Mouse (Mus musculus): ENCODE results near the gene Tmem8. TPM values are rescaled to one million over a fixed set of nuclear protein-coding genes. Genes with fewer than 3 reads are reported as not detected.

Tmem8 gene
- polyA plus RNA-seq (2015; fragmentation: Illumina TruSeq; extraction: RNeasy Lipid Tissue Mini Kit (QIAGEN cat#74804); ENCODE audit: low read depth, low replicate concordance): 11.9 TPM

DNA sequence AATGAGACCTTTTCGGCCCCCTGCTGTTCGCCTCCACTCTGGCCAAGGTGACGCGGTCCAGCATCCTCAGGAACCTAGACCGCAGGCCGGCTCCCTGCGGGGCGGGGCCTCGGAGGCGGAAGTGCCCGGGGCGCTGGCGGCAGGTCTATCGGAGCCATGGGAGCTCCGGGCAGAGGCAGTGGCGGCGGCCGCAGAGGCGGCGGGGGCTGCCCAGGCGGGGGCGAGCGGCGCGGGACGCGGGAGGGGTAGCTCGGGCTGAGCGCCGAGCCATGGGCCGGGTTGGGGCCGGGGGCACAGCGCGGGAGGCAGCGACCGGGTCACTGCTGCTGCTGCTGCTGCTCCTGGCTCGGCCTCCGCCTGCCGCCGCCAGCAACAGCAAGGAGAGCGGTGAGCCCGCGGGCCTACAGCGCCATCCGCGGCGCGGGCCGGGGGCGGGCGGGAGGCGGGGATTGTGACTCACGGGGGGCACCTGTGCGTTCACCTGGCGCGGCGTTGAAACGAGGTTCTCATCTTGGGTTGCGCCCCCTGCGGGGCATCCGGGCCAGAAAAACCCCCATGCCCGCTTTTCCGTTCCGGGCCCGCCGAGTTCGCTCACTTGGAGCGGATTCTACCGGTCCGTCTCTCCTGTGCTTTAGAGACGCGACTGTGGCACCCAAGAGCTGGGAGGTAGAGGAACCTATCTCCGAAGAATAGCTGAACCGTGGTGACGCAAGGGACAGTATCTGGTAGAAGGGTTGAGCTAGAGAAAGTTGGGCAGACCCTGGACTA, at the start of gene Tmem8:
Tmem8 (plus strand) TSS at position 119 of the 768 bp plus-strand sequence.

DNA sequence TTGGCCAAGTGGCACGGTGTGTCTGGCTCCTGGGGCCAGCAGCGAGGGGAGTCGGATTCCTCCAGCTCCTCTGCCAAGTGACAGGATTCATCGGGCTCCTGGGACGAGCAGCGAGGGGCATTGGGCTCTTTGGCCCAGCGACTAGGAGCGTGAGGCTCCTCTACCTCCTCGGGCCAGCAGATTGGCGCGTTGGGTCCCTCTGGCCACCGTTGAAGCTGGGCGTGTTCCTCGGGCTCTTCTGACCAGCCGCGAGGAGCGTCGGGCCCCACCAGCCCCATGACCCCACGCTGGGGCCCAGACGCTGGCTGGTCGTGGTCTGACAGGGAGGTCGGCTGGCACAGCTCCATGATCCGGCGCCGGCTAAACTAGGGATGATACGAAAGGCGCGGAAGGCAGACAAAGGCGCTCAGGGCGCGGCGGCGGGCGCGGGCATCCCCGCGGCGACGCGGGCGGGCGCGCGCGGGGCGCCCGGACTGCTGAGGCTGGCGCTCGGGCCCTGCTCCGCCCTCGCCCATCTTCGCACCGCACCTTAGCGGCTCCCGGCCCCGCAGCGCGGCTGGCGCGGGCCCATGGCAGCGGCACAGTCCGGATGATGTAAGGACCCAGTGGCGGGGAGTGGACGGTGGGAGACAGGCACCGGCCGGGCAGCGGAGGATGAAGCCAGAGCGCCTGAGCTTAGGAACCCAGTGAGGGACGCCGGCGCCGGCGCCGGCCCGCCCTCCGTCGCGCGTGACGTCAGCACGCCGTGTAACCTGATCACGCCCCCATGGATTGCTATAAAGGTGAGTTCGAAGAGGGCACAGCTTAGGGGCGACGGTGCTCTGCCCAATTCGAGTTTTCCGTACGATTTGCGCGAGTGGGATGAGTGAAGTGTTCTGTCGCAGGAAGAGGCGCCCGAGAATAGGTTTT, 44.0 kb upstream of the Tmem8 start, which contains the start of gene Rab11fip3:
Rab11fip3 (minus strand) TSS at position 725 of the 909 bp plus-strand sequence.

GRCm38 (mm10) chr17:26089905-26090632, 23.0 kb upstream of the Tmem8 start, which contains the start of gene Decr2:
Decr2 (minus strand) TSS chr17:26090337.

DNA sequence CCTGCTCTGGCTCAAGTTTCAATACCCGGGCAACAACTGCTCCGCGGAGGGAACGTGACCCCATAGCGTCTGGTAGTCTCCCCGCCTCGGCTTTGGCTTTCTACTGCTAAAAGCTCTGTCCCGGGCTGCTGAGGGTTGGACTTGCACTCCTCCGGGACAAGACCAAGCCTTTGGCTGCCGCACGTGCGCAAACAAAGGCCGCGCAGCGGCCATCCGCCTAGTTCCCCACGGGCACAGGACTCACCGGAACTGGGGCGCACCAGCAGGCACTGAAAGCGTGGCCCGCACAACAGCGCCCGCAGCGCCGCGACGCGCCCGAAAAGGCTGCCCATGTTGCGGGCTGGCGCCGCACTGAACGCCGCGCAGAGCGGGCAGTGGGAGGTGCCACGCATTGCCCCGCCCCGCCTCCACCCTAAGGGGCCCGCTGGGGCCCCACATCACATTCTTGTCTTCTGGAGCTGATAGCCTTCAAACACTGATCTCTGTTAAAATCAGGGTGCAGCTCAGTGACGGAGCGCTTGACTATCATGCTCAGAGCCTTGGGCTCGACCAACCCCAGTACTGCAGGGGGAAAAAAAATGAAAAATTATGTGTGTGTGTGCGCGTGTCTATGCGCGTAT, 17.9 kb upstream of the Tmem8 start, which contains the start of gene Nme4:
Nme4 (minus strand) TSS at position 482 of the 620 bp plus-strand sequence.

GRCm38 (mm10) chr17:26123267-26123684, 10.2 kb downstream of the Tmem8 start, which contains the start of gene Mrpl28:
Mrpl28 (plus strand) TSS chr17:26123500.

GRCm38 (mm10) chr17:26138239-26138836, 25.2 kb downstream of the Tmem8 start, which contains the start of gene Axin1:
Axin1 (plus strand) TSS chr17:26138688.

Other genes with a start within 250 kb of the Tmem8 start
- 19.9 TPM for gene Mcrip2, start 244.5 kb upstream of the Tmem8 start, polyA plus RNA-seq (2015; fragmentation: Illumina TruSeq; extraction: RNeasy Lipid Tissue Mini Kit (QIAGEN cat#74804); ENCODE audit: low read depth, low replicate concordance)
- 49.7 TPM for gene Mettl26, start 238.2 kb upstream of the Tmem8 start, polyA plus RNA-seq (2015; fragmentation: Illumina TruSeq; extraction: RNeasy Lipid Tissue Mini Kit (QIAGEN cat#74804); ENCODE audit: low read depth, low replicate concordance)
- 0.33 TPM for gene Wfikkn1, start 232.4 kb upstream of the Tmem8 start, polyA plus RNA-seq (2015; fragmentation: Illumina TruSeq; extraction: RNeasy Lipid Tissue Mini Kit (QIAGEN cat#74804); ENCODE audit: low read depth, low replicate concordance)
- 40.3 TPM for gene Rab40c, start 193.6 kb upstream of the Tmem8 start, polyA plus RNA-seq (2015; fragmentation: Illumina TruSeq; extraction: RNeasy Lipid Tissue Mini Kit (QIAGEN cat#74804); ENCODE audit: low read depth, low replicate concordance)
- gene Pigq, start 168.4 kb upstream of the Tmem8 start, polyA plus RNA-seq (2015; fragmentation: Illumina TruSeq; extraction: RNeasy Lipid Tissue Mini Kit (QIAGEN cat#74804); ENCODE audit: low read depth, low replicate concordance): 95.8 TPM
- 0.42 TPM for gene Nhlrc4, start 168.3 kb upstream of the Tmem8 start, polyA plus RNA-seq (2015; fragmentation: Illumina TruSeq; extraction: RNeasy Lipid Tissue Mini Kit (QIAGEN cat#74804); ENCODE audit: low read depth, low replicate concordance)
- 0.97 TPM for gene A930017K11Rik, start 160.7 kb upstream of the Tmem8 start, polyA plus RNA-seq (2015; fragmentation: Illumina TruSeq; extraction: RNeasy Lipid Tissue Mini Kit (QIAGEN cat#74804); ENCODE audit: low read depth, low replicate concordance)
- 23.5 TPM for gene Capn15, start 127.5 kb upstream of the Tmem8 start, polyA plus RNA-seq (2015; fragmentation: Illumina TruSeq; extraction: RNeasy Lipid Tissue Mini Kit (QIAGEN cat#74804); ENCODE audit: low read depth, low replicate concordance)
- gene Rab11fip3, start 43.7 kb upstream of the Tmem8 start, polyA plus RNA-seq (2015; fragmentation: Illumina TruSeq; extraction: RNeasy Lipid Tissue Mini Kit (QIAGEN cat#74804); ENCODE audit: low read depth, low replicate concordance): 54.5 TPM
- 35.9 TPM for gene Decr2, start 23.0 kb upstream of the Tmem8 start, polyA plus RNA-seq (2015; fragmentation: Illumina TruSeq; extraction: RNeasy Lipid Tissue Mini Kit (QIAGEN cat#74804); ENCODE audit: low read depth, low replicate concordance)
- gene Nme4, start 17.7 kb upstream of the Tmem8 start, polyA plus RNA-seq (2015; fragmentation: Illumina TruSeq; extraction: RNeasy Lipid Tissue Mini Kit (QIAGEN cat#74804); ENCODE audit: low read depth, low replicate concordance): 4.6 TPM
- gene Mrpl28, start 10.2 kb downstream of the Tmem8 start, polyA plus RNA-seq (2015; fragmentation: Illumina TruSeq; extraction: RNeasy Lipid Tissue Mini Kit (QIAGEN cat#74804); ENCODE audit: low read depth, low replicate concordance): 130 TPM
- gene Axin1, start 25.4 kb downstream of the Tmem8 start, polyA plus RNA-seq (2015; fragmentation: Illumina TruSeq; extraction: RNeasy Lipid Tissue Mini Kit (QIAGEN cat#74804); ENCODE audit: low read depth, low replicate concordance): 19.8 TPM
- gene Pdia2, start 85.8 kb downstream of the Tmem8 start, polyA plus RNA-seq (2015; fragmentation: Illumina TruSeq; extraction: RNeasy Lipid Tissue Mini Kit (QIAGEN cat#74804); ENCODE audit: low read depth, low replicate concordance): 0.55 TPM
- gene Rgs11, start 89.7 kb downstream of the Tmem8 start, polyA plus RNA-seq (2015; fragmentation: Illumina TruSeq; extraction: RNeasy Lipid Tissue Mini Kit (QIAGEN cat#74804); ENCODE audit: low read depth, low replicate concordance): 56.2 TPM
- 128 TPM for gene Arhgdig, start 94.5 kb downstream of the Tmem8 start, polyA plus RNA-seq (2015; fragmentation: Illumina TruSeq; extraction: RNeasy Lipid Tissue Mini Kit (QIAGEN cat#74804); ENCODE audit: low read depth, low replicate concordance)
- gene Fam234a, start 130.9 kb downstream of the Tmem8 start, polyA plus RNA-seq (2015; fragmentation: Illumina TruSeq; extraction: RNeasy Lipid Tissue Mini Kit (QIAGEN cat#74804); ENCODE audit: low read depth, low replicate concordance): 16.9 TPM
- 61.8 TPM for gene Luc7l, start 139.6 kb downstream of the Tmem8 start, polyA plus RNA-seq (2015; fragmentation: Illumina TruSeq; extraction: RNeasy Lipid Tissue Mini Kit (QIAGEN cat#74804); ENCODE audit: low read depth, low replicate concordance)